Mouse (Mus musculus) stomach, embryonic 16.5 days (tissue): Measurements from ENCODE around the gene Elk4. TPM values are rescaled to one million over a fixed set of nuclear protein-coding genes. Genes with fewer than 3 reads are reported as not detected.

Source experiments
- ATAC-seq: fragments of 200-750 bp; cut with Nextera tagmentation; 2 replicates; pipeline ENCODE4 v1.8.0; 2017; ENCODE audit warnings: moderate number of reproducible peaks, moderate TSS enrichment; ENCODE audit not compliant: insufficient read depth, low FRiP score
- H3K27ac ChIP-seq: fragments of 300-500 bp; sonication (generic); 2 replicates; pipeline ENCODE4 v1.5.1; 2014; ENCODE audit warnings: low read length
- H3K27me3 ChIP-seq: fragments of 300-500 bp; sonication (generic); 2 replicates; pipeline ENCODE4 v1.6.1; 2014; ENCODE audit warnings: low read length, control low read depth, mixed read lengths; ENCODE audit not compliant: control insufficient read depth, insufficient read depth
- H3K36me3 ChIP-seq: fragments of 300-500 bp; sonication (generic); 2 replicates; pipeline ENCODE4 v1.6.1; 2014; ENCODE audit warnings: low read length; ENCODE audit not compliant: control insufficient read depth, insufficient read depth
- H3K4me1 ChIP-seq: fragments of 300-500 bp; sonication (generic); 2 replicates; pipeline ENCODE4 v1.6.1; 2014; ENCODE audit warnings: low read length, control low read depth, mixed read lengths; ENCODE audit not compliant: control insufficient read depth, insufficient read depth
- H3K4me2 ChIP-seq: fragments of 300-500 bp; sonication (generic); 2 replicates; pipeline ENCODE4 v1.6.1; 2014; ENCODE audit warnings: low read depth, low read length, mixed read lengths
- H3K4me3 ChIP-seq: fragments of 300-500 bp; sonication (generic); replicated peaks from 2 replicates; pipeline ENCODE4 v1.5.1; 2014; ENCODE audit warnings: mild to moderate bottlenecking, low read length
- H3K9ac ChIP-seq: fragments of 300-500 bp; sonication (generic); 2 replicates; pipeline ENCODE4 v1.6.1; 2014; ENCODE audit warnings: low read length
- H3K9me3 ChIP-seq: fragments of 300-500 bp; sonication (generic); replicated peaks from 2 replicates; pipeline ENCODE4 v1.6.1; 2016; ENCODE audit warnings: low read length, control low read depth; ENCODE audit not compliant: control insufficient read depth
- WGBS: fragments of 180-500 bp; shearing (Covaris S2); extraction: QIAGEN DNeasy Blood & Tissue Kit; methylation state at CpG from one replicate; pipeline ENCODE4 v1.1.7; 2014; 5-methylcytosine and 5-hydroxymethylcytosine counted together
- polyA plus RNA-seq: library from polyadenylated mRNA; unstranded; fragments of >200 nt; fragmentation: Nextera tagmentation; extraction: Ambion mirVana; gene quantifications from 2 replicates; pipeline ENCODE4 v1.2.1, GENCODE M21; 2015

The Elk4 gene
- polyA plus RNA-seq: 18.6 and 21.3 TPM in 2 replicates

- Histone ChIP-seq H3K4me3 (peak within 1 kb of the TSS; percentile 72), H3K9ac (peak within 1 kb of the TSS; percentile 95), H3K27ac (peak within 1 kb of the TSS; percentile 99), H3K9me3 (no peaks in the 10 kb centered on the region), H3K27me3 (no peaks in the 10 kb centered on the region), H3K4me2 (peak within 1 kb of the TSS; percentile 87), H3K4me1 (peaks cover 26% of the 10 kb centered on the region), H3K36me3 (no peaks in the 10 kb centered on the region)
- peak; percentile 91 for ATAC-seq
- under 1% methylated on average over 61 of the region's 61 CpGs for WGBS
Observed at GRCm38 (mm10) chr1:132007282-132007815, at the start of gene Elk4. Elk4 (plus strand) TSS chr1:132007607.

GRCm38 (mm10) chr1:131961004-131961403 lies 46.4 kb upstream of the Elk4 start:
- H3K4me2 ChIP-seq: no peak overlapping the region
- peaks cover 17% of the 10 kb centered on the region; the same call in 1 of the 2 replicates for H3K27me3 ChIP-seq
- WGBS: 57% methylated on average over 2 of the region's 2 CpGs
- H3K9me3 ChIP-seq: no peaks in the 10 kb centered on the region
- H3K4me3 ChIP-seq: no peak overlapping the region
- H3K4me1 ChIP-seq: peaks cover 6% of the 10 kb centered on the region; the same call in 1 of the 2 replicates
- no peak overlapping the region for H3K9ac ChIP-seq
- no peaks in the 10 kb centered on the region for H3K36me3 ChIP-seq
- H3K27ac ChIP-seq: no peak overlapping the region
- no peak for ATAC-seq

DNA sequence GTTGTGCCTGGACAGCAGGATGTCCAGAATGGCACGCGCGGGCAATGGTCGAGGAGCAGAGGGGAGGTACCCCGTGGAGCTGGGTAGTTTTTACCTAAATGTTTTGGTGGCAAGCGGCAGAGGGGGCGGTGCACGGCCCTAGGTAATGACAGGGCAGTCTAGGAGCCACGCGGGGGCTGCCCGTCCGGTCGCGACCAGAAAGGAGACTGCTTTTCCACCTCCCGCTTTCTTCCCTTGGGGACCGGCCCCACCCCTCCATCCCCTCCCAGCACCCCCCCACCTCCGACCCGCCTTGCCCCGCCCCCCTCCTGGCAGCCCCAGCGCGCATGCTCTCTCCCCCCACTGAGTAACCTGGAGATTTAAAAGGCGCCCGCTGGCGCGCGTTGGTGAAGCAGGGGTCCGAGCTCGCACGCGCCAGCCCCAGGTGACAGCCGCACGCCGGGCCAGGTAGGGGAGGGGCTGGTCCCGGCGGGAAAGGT lies 44.8 kb upstream of the Elk4 start, which contains the start of gene Slc45a3:
TSS of gene Slc45a3 (plus strand) at position 362 of the 479 bp plus-strand sequence.
- Histone ChIP-seq H3K4me3 (peak within 1 kb of the TSS; percentile 74), H3K9me3 (no peaks in the 10 kb centered on the region), H3K4me1 (peaks cover 6% of the 10 kb centered on the region; the same call in 1 of the 2 replicates), H3K27ac (peak within 1 kb of the TSS; percentile 23; the same call in 1 of the 2 replicates), H3K9ac (peak within 1 kb of the TSS; percentile 79), H3K36me3 (no peaks in the 10 kb centered on the region), H3K4me2 (peak within 1 kb of the TSS; percentile 99), H3K27me3 (peaks cover 20% of the 10 kb centered on the region; the same call in 1 of the 2 replicates)
- ATAC-seq: peak; percentile 84; the same call in 1 of the 2 replicates
- 1% methylated on average over 33 of the region's 35 CpGs for WGBS

GRCm38 (mm10) chr1:131963085-131963951 lies 44.1 kb upstream of the Elk4 start:
- Histone ChIP-seq H3K4me1 (peaks cover 6% of the 10 kb centered on the region; the same call in 1 of the 2 replicates), H3K4me3 (peak overlapping the region; percentile 74), H3K27me3 (peaks cover 20% of the 10 kb centered on the region; the same call in 1 of the 2 replicates), H3K9me3 (no peaks in the 10 kb centered on the region), H3K4me2 (peak overlapping the region; percentile 99), H3K9ac (peak overlapping the region; percentile 79), H3K27ac (peak overlapping the region; percentile 23; the same call in 1 of the 2 replicates), H3K36me3 (no peaks in the 10 kb centered on the region)
- peak; percentile 68 for ATAC-seq
- under 1% methylated on average over 69 of the region's 76 CpGs for WGBS

GRCm38 (mm10) chr1:131964100-131964499 lies 43.3 kb upstream of the Elk4 start:
- H3K27ac ChIP-seq: no peak overlapping the region
- peaks cover 20% of the 10 kb centered on the region; the same call in 1 of the 2 replicates for H3K27me3 ChIP-seq
- H3K36me3 ChIP-seq: no peaks in the 10 kb centered on the region
- H3K4me3 ChIP-seq: peak overlapping the region; percentile 74
- no peaks in the 10 kb centered on the region for H3K9me3 ChIP-seq
- H3K4me2 ChIP-seq: peak overlapping the region; percentile 99
- H3K4me1 ChIP-seq: peaks cover 6% of the 10 kb centered on the region; the same call in 1 of the 2 replicates
- peak overlapping the region; percentile 79; the same call in 1 of the 2 replicates for H3K9ac ChIP-seq
- ATAC-seq: no peak
- 60% methylated on average over 5 of the region's 5 CpGs for WGBS

DNA sequence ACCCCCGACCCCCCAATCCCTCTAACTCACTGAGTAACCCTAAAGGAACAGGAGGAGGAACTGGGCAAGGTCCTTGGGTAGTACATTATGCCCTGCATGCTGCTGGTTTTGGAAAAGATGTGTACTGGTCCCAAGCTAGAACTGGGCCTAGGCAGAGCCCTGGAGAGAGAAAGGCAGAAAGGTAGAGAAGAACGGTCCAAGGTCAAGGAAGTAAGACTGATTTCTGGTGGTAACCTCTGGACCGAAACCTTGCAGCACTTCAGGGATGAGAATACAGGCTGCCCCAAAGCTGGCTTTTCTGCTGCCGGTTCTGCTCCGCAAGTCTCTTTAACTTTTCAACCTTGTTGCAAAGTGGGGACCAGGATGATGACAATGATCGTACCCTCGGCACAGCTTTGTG lies 42.8 kb upstream of the Elk4 start:
- H3K4me2 ChIP-seq: 0 out of 2 replicates have a peak overlapping the region, but pooled peaks have one; percentile 99
- ATAC-seq: no peak

DNA sequence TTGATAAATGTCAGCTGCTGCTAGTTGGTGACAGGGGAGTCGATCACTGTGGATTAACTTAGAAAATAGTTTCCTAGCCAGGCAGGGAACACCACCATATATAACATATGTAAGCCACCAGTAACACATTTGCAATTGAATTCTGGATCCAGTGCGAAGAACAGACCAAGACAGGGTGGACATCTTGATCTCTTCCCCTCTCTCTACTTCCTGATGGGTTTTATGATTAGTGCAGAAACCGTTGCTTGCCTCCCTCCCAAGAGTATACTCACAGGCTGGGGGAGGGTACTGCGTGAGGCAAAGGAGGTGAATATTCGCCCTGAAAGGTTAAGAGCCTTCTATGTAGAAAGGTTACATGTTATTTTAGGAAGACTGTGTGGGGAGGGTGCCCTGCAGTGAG lies 41.6 kb upstream of the Elk4 start:
- Histone ChIP-seq H3K36me3 (no peaks in the 10 kb centered on the region), H3K9ac (no peak overlapping the region), H3K9me3 (no peaks in the 10 kb centered on the region), H3K4me2 (no peak overlapping the region), H3K4me3 (no peak overlapping the region), H3K4me1 (peaks cover 12% of the 10 kb centered on the region), H3K27me3 (peaks cover 20% of the 10 kb centered on the region; the same call in 1 of the 2 replicates), H3K27ac (no peak overlapping the region)
- no peak for ATAC-seq
- 43% methylated on average over 5 of the region's 5 CpGs for WGBS

More for the DNA sequence above, 42.8 kb upstream of the Elk4 start:
- Histone ChIP-seq H3K4me3 (no peak overlapping the region), H3K27ac (no peak overlapping the region), H3K4me1 (peaks cover 6% of the 10 kb centered on the region; the same call in 1 of the 2 replicates), H3K9ac (no peak overlapping the region), H3K9me3 (no peaks in the 10 kb centered on the region), H3K36me3 (no peaks in the 10 kb centered on the region), H3K27me3 (peaks cover 20% of the 10 kb centered on the region; the same call in 1 of the 2 replicates)
- WGBS: 87% methylated on average over 7 of the region's 7 CpGs

DNA sequence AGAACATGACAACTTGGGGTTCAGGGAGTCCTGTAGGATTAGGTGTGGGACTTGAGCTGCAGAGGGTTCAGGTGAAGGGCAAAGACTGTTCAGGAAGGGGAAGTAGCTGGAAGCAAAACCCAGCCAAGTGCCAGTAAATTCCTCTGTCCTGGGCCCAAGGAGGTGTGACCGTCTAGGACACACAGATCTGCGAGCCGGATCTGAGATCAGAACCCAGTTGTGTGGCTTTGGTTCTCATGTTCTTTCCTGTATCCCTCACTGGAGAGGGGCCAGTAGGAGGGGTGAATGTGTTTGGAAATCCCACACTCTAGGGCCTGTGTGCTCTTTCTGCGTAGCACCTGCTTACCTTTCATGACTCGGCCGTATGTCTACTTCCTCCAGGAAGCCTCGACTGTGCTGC lies 40.1 kb upstream of the Elk4 start:
- H3K27ac ChIP-seq: no peak overlapping the region
- H3K4me3 ChIP-seq: no peak overlapping the region
- no peaks in the 10 kb centered on the region for H3K36me3 ChIP-seq
- H3K4me1 ChIP-seq: peaks cover 24% of the 10 kb centered on the region
- H3K4me2 ChIP-seq: no peak overlapping the region
- H3K9ac ChIP-seq: no peak overlapping the region
- peaks cover 18% of the 10 kb centered on the region; the same call in 1 of the 2 replicates for H3K27me3 ChIP-seq
- H3K9me3 ChIP-seq: no peaks in the 10 kb centered on the region
- no peak for ATAC-seq
- 60% methylated on average over 7 of the region's 7 CpGs for WGBS
